Mouse (Mus musculus) cerebellum, adult (tissue): ENCODE results near the gene BC030499.

Experiments used
- ATAC-seq: cut with Nextera tagmentation; 2 replicates; pipeline ENCODE4 v1.9.2; 2017; ENCODE audit warnings: mild to moderate bottlenecking, moderate library complexity, mixed read lengths; ENCODE audit not compliant: insufficient number of reproducible peaks, low FRiP score, low TSS enrichment

BC030499 gene

DNA sequence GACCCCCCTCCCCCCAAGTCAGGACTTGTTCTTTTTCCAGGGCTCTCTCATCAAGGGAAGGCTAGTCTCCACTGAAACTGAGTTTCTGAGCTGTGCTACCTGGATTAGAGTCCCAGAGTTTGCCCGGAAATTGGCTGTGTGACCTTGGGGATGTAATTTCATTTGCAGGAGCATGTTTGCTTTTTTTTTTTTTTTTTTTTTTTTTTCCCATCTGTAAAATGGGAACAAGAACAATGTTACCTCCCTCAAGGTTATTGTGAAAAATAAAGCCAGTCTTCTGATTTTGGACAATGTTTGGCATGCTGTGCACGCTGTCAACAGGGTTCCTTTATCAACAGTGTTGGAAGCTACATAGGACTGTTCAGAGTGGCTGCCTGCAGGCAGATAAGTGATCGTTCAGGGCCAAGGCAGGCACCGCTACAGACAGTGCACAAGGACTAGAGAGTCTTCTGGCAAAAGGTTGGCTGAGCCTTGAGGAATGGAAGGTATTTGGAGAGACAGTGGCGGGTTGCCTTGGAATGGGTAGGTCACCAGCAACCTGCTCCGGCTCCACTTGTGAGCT is 53.8 kb downstream of the BC030499 start:
- ATAC-seq: no peak

DNA sequence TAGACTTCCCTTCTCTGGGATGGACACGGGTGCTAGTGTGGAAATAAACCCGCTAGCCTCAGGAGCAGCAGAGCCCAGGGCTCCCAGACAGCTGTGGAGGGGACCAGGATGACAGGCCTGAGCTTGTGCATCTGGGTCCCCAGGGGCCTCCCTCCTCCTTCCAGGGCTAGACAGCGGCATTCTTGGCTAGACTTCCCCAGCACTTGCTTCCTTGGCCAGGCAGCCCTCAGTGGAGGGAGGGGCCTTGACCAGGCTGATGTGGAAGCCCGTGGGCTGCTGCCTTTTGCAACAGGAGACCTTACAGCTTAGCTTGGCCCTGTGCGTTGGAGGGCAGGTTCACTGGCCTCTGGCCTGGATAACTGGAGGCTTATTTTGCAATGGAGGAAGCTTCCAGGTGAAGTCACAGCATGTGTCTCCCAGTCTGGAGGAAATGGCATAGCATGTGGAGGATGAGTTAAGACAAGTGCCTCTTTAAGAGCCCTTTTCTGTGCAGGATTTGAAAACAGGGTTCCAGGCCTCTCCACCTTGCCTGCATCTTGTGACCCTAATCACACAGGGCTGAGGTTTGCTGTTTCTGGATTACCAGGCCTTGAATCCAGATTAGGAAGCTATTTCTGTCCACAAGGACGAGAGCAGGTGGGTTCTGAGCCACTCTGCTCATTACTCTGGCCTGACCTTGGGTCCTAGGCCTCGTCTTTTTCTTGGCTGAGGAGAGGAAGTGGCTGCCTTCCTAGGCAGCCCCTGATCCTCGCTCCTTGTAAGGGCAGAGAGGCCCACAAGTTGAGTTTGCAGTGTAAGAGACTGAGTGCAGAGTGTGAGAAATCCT is 54.5 kb downstream of the BC030499 start:
- ATAC-seq: no peak

DNA sequence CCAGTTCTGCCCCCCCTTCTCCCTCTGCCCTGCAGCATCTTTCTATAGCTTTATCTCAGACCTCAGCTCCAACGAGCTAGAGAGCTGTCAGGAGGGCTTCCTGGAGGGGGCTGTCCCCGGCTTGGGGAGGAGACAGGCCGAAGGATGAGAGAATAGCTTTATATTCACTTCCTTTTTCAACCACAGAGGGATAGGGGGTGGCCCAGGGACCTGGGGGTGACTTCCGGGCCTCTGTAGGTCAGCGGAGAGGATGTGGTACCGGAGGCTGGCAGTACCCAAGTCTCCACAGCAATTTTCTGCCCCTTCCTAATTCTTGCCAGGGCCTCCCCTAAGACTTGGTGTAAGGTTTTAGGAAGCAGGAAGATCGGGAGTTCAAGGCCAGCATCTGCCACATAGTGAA is 55.2 kb downstream of the BC030499 start:
- ATAC-seq: no peak
